Mouse (Mus musculus) midbrain, postnatal 0 days (tissue): ENCODE data around the gene Aldh18a1. TPM values are rescaled to one million over a fixed set of nuclear protein-coding genes. Genes with fewer than 3 reads are reported as not detected.
"Not testable (repeated sequence)": the region's sequence is repeated elsewhere in the genome, so short reads cannot be mapped to it uniquely, and the experiment has no call there.

Source experiments
- ATAC-seq: fragments of 200-750 bp; cut with Nextera tagmentation; 2 replicates; pipeline ENCODE4 v1.8.0; 2017; ENCODE audit warnings: moderate number of reproducible peaks, mild to moderate bottlenecking, moderate TSS enrichment, moderate library complexity; ENCODE audit not compliant: low FRiP score
- DNase-seq: peaks from one replicate; pipeline ENCODE4 v3.0.0-alpha.2; 2015; ENCODE audit warnings: low spot score
- H3K27ac ChIP-seq: fragments of 300-500 bp; sonication (generic); 2 replicates; pipeline ENCODE4 v1.5.1; 2014; ENCODE audit warnings: low read depth, mild to moderate bottlenecking, low read length, mixed read lengths
- H3K27me3 ChIP-seq: fragments of 300-500 bp; sonication (generic); 2 replicates; pipeline ENCODE4 v1.6.1; 2014; ENCODE audit warnings: low read length, control low read depth, mixed read lengths; ENCODE audit not compliant: insufficient read depth
- H3K36me3 ChIP-seq: fragments of 300-500 bp; sonication (generic); 2 replicates; pipeline ENCODE4 v1.6.1; 2014; ENCODE audit warnings: low read length, control low read depth, mixed read lengths; ENCODE audit not compliant: insufficient read depth
- H3K4me1 ChIP-seq: fragments of 300-500 bp; sonication (generic); 2 replicates; pipeline ENCODE4 v1.6.1; 2014; ENCODE audit warnings: mild to moderate bottlenecking, control low read depth, antibody characterized with exemption, low read length, mixed read lengths; ENCODE audit not compliant: insufficient read depth
- H3K4me2 ChIP-seq: fragments of 300-500 bp; sonication (generic); 2 replicates; pipeline ENCODE4 v1.6.1; 2014; ENCODE audit warnings: low read depth, mild to moderate bottlenecking, low read length, mixed read lengths; ENCODE audit not compliant: poor library complexity, severe bottlenecking
- H3K4me3 ChIP-seq: fragments of 300-500 bp; sonication (generic); 2 replicates; pipeline ENCODE4 v1.5.1; 2014; ENCODE audit warnings: low read depth, mild to moderate bottlenecking, low read length, moderate library complexity
- H3K9ac ChIP-seq: fragments of 300-500 bp; sonication (generic); replicated peaks from 2 replicates; pipeline ENCODE4 v1.6.1; 2014; ENCODE audit warnings: mild to moderate bottlenecking, low read length, moderate library complexity, mixed read lengths; ENCODE audit not compliant: poor library complexity, severe bottlenecking
- H3K9me3 ChIP-seq: fragments of 300-500 bp; sonication (generic); 2 replicates; pipeline ENCODE4 v1.6.1; 2016; ENCODE audit warnings: low read length, control low read depth
- CTCF ChIP-seq: IDR thresholded peaks from 2 replicates; pipeline ENCODE4 v1.5.1; 2016; ENCODE audit warnings: antibody characterized with exemption, mild to moderate bottlenecking
- WGBS: fragments of 180-500 bp; shearing (Covaris S2); extraction: QIAGEN DNeasy Blood & Tissue Kit; methylation state at CpG from one replicate; pipeline ENCODE4 v1.1.7; 2014; 5-methylcytosine and 5-hydroxymethylcytosine counted together
- polyA plus RNA-seq: library from polyadenylated mRNA; unstranded; fragments of >200 nt; fragmentation: Nextera tagmentation; extraction: Ambion mirVana; gene quantifications from 2 replicates; pipeline ENCODE4 v1.2.1, GENCODE M21; 2015
- total RNA-seq: library from RNA; depleted of rRNA; stranded (reverse); fragments of >200 nt; gene quantifications from 2 replicates; pipeline ENCODE4 v1.2.3, GENCODE M21; 2014

Aldh18a1 gene
- total and polyA plus RNA-seq, 2 experiments from 2014 or later: 28.9 to 67.4 TPM

DNA sequence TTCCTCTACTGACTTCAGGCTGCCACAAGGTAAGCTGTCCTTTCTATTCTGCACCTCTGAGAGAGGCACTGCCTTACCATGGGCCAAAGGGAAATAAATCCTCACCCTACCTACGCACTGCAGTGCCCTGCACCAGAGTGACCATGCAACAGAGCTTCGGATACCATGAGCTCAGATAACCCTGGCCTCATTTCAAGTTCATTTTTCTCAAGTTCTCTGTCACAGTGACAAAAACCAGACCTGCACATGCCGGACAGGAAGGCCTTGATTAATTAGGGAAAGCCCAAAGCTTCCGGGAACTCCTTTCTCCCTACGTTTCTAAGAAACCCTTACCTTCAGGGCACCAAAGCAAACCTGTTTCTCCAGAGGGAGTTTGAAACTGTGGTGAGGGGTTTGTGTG is 6.6 kb downstream of the Aldh18a1 start:
- Histone ChIP-seq H3K27me3 (no peaks in the 10 kb centered on the region), H3K9me3 (no peaks in the 10 kb centered on the region), H3K27ac (no peak overlapping the region), H3K4me1 (no peaks in the 10 kb centered on the region), H3K36me3 (peaks cover 23% of the 10 kb centered on the region), H3K4me2 (no peak overlapping the region), H3K9ac (no peak overlapping the region), H3K4me3 (no peak overlapping the region)
- TF ChIP-seq CTCF: no peak
- ATAC-seq (no peak), DNase-seq (no peak)
- WGBS: 95% methylated on average over 5 of the region's 5 CpGs

DNA sequence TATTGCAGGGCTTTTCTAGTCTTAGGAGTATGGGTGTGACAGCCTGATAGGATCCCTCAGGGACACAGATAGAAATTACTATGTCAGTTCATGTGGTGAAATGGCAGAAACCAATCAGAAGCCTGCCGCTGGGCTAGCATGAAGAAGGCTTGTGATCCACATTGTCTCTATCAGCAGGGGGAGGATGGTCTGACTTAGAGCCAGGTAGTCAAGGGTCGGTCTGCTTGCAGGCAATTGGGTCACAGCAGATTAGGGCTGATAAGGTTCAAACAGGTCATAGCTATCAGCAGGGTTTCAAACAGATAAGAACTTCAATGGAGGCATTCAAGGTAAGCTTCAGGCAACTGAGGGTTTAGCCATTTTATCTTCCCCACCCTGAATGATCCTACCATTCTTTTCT is 7.4 kb downstream of the Aldh18a1 start:
- peaks cover 31% of the 10 kb centered on the region for H3K36me3 ChIP-seq
- DNase-seq (no peak), ATAC-seq (no peak)
- H3K9me3 ChIP-seq: no peaks in the 10 kb centered on the region
- no peaks in the 10 kb centered on the region for H3K4me1 ChIP-seq
- H3K27me3 ChIP-seq: no peaks in the 10 kb centered on the region
- H3K27ac ChIP-seq: no peak overlapping the region
- TF ChIP-seq CTCF: no peak
- 78% methylated on average over 2 of the region's 2 CpGs for WGBS
- no peak overlapping the region for H3K4me2 ChIP-seq
- no peak overlapping the region for H3K4me3 ChIP-seq
- no peak overlapping the region for H3K9ac ChIP-seq

GRCm38 (mm10) chr19:40575438-40575837 is 12.8 kb downstream of the Aldh18a1 start:
- Histone ChIP-seq H3K27me3 (no peaks in the 10 kb centered on the region), H3K4me2 (no peak overlapping the region), H3K4me1 (no peaks in the 10 kb centered on the region), H3K4me3 (no peak overlapping the region), H3K36me3 (peaks cover 61% of the 10 kb centered on the region), H3K9me3 (no peaks in the 10 kb centered on the region), H3K27ac (no peak overlapping the region), H3K9ac (no peak overlapping the region)
- no peak for DNase-seq
- no peak for ATAC-seq
- TF ChIP-seq CTCF: no peak
- 84% methylated on average over 5 of the region's 5 CpGs for WGBS

DNA sequence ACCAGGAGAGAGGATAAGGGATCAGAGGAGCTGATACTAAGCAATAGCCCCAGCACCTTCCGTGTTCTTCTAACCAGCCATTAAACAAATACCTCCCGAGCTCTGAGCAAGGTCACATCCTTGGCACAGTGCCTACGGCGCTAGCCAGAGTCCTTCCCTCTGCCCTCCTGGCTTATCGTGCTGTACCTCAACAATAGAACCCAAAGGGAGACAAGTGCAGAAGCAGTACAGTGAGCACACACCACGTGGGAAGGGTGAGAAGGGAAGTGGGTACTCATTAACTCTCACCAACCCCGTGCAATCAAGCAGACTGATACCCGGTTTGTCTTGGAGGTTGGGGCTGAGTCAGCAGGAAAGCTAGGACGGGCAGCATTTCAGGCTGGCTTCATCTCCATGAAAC is 17.5 kb downstream of the Aldh18a1 start:
- no peak for TF ChIP-seq CTCF
- Histone ChIP-seq H3K4me1 (no peaks in the 10 kb centered on the region), H3K9me3 (no peaks in the 10 kb centered on the region), H3K4me3 (no peak overlapping the region), H3K36me3 (peaks cover 67% of the 10 kb centered on the region), H3K4me2 (no peak overlapping the region), H3K27me3 (no peaks in the 10 kb centered on the region), H3K9ac (no peak overlapping the region), H3K27ac (no peak overlapping the region)
- 95% methylated on average over 9 of the region's 9 CpGs for WGBS
- no peak for ATAC-seq
- DNase-seq: no peak

- Histone ChIP-seq H3K36me3 (peaks cover 65% of the 10 kb centered on the region), H3K4me3 (no peak overlapping the region), H3K9me3 (no peaks in the 10 kb centered on the region), H3K4me2 (no peak overlapping the region), H3K27me3 (no peaks in the 10 kb centered on the region), H3K4me1 (no peaks in the 10 kb centered on the region), H3K9ac (no peak overlapping the region), H3K27ac (no peak overlapping the region)
- DNase-seq (peak; percentile 50), ATAC-seq (0 out of 2 replicates have a peak, but pooled peaks have one; percentile 27)
- TF ChIP-seq CTCF: no peak
- 79% methylated on average over 3 of the region's 3 CpGs for WGBS
These were observed 20.6 kb downstream of the Aldh18a1 start for GRCm38 (mm10) chr19:40567616-40568015.

- Histone ChIP-seq H3K27ac (no peak overlapping the region), H3K9me3 (no peaks in the 10 kb centered on the region), H3K27me3 (no peaks in the 10 kb centered on the region), H3K4me1 (no peaks in the 10 kb centered on the region), H3K9ac (no peak overlapping the region), H3K4me2 (no peak overlapping the region), H3K4me3 (no peak overlapping the region), H3K36me3 (peaks cover 58% of the 10 kb centered on the region)
- 89% methylated on average over 10 of the region's 10 CpGs for WGBS
- DNase-seq (no peak), ATAC-seq (no peak)
- TF ChIP-seq CTCF: no peak
These were observed 24.2 kb downstream of the Aldh18a1 start for GRCm38 (mm10) chr19:40563880-40564645.

GRCm38 (mm10) chr19:40561521-40561920 is 26.7 kb downstream of the Aldh18a1 start:
- WGBS: 77% methylated on average over 11 of the region's 31 CpGs
- not testable (repeated sequence) for H3K9me3 ChIP-seq, H3K27me3 ChIP-seq, H3K27ac ChIP-seq, H3K4me1 ChIP-seq, H3K4me3 ChIP-seq, H3K9ac ChIP-seq, H3K4me2 ChIP-seq, DNase-seq
- peaks cover 54% of the 10 kb centered on the region for H3K36me3 ChIP-seq
- peak; percentile 69; the same call in 1 of the 2 replicates for ATAC-seq
